Mouse (Mus musculus) neural tube, embryonic 14.5 days (tissue): ENCODE results near the gene Zfp39. TPM values are rescaled to one million over a fixed set of nuclear protein-coding genes. Genes with fewer than 3 reads are reported as not detected.

ENCODE experiments used
- ATAC-seq: fragments of 200-750 bp; cut with Nextera tagmentation; 2 replicates; pipeline ENCODE4 v1.8.0; 2017; ENCODE audit warnings: low read depth, mild to moderate bottlenecking, moderate TSS enrichment, moderate library complexity
- H3K27ac ChIP-seq: fragments of 300-500 bp; sonication (generic); 2 replicates; pipeline ENCODE4 v1.5.1; 2014; ENCODE audit warnings: low read depth, mild to moderate bottlenecking, control low read depth, low read length, moderate library complexity, mixed read lengths
- H3K27me3 ChIP-seq: fragments of 300-500 bp; sonication (generic); 2 replicates; pipeline ENCODE4 v1.6.1; 2014; ENCODE audit warnings: low read length; ENCODE audit not compliant: control insufficient read depth, insufficient read depth
- H3K36me3 ChIP-seq: fragments of 300-500 bp; sonication (generic); 2 replicates; pipeline ENCODE4 v1.6.1; 2014; ENCODE audit warnings: low read length, mixed read lengths; ENCODE audit not compliant: control insufficient read depth, insufficient read depth
- H3K4me1 ChIP-seq: fragments of 300-500 bp; sonication (generic); 2 replicates; pipeline ENCODE4 v1.6.1; 2014; ENCODE audit warnings: low read length; ENCODE audit not compliant: control insufficient read depth, insufficient read depth
- H3K4me2 ChIP-seq: fragments of 300-500 bp; sonication (generic); 2 replicates; pipeline ENCODE4 v1.6.1; 2014; ENCODE audit warnings: mild to moderate bottlenecking, low read depth, low read length, control low read depth
- H3K4me3 ChIP-seq: fragments of 300-500 bp; sonication (generic); 2 replicates; pipeline ENCODE4 v1.5.1; 2014; ENCODE audit warnings: low read depth, low read length, control low read depth, mixed read lengths
- H3K9ac ChIP-seq: fragments of 300-500 bp; sonication (generic); replicated peaks from 2 replicates; pipeline ENCODE4 v1.6.1; 2014; ENCODE audit warnings: low read depth, mild to moderate bottlenecking, control low read depth, low read length, mixed read lengths
- H3K9me3 ChIP-seq: fragments of 300-500 bp; sonication (generic); 2 replicates; pipeline ENCODE4 v1.6.1; 2016; ENCODE audit warnings: low read length; ENCODE audit not compliant: control insufficient read depth
- WGBS: fragments of 180-500 bp; shearing (Covaris S2); extraction: QIAGEN DNeasy Blood & Tissue Kit; methylation state at CpG from one replicate; pipeline ENCODE4 v1.1.7; 2014; 5-methylcytosine and 5-hydroxymethylcytosine counted together
- polyA plus RNA-seq: library from polyadenylated mRNA; unstranded; fragments of >200 nt; fragmentation: Nextera tagmentation; extraction: Ambion mirVana; gene quantifications from 2 replicates; pipeline ENCODE4 v1.2.1, GENCODE M21; 2014

Gene Zfp39
- polyA plus RNA-seq: 10.2 and 10.6 TPM in 2 replicates

DNA sequence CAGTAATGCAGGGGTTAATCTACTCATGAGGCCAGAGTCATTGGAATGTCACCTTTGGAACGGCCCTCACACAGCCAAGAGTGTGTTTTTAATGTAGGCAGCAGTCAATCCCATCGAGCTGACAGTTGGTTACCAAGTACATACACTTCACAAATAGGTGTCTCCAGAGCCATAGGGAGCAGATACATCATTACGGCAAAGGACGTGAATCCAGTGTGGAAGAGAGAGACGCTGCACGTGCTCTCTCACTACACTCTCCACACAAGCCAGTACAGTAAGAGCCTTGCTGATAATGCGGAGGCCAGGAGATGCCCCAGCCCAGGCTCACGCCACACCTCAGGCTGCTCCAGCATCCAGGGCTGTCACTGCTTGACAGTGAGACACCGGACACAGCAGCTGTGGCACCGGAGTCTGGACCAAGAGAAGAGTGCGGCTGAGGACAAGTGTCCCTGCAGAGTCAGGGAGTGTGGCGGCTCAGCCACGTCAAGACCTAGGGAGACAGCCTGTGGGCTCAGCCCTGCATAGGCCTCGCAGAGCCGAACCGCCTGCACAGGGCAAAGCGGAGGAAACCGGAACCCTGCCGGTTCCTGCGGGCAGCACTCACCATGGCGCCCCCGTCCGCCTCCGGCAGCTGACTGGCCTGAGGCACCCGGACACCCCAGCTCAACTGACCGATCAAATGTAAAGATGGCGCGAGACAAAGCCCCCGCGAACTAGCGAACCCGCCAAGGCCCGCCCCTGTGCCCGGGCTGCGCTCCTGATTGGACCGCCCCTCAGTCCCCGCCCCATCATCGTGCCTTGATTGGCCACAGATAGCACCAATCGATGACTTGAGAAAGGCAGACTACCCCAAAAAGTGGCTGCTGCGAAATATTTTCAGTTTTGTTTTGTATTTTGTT lies at the start of gene Zfp39:
Gene Zfp39 (minus strand): TSS at position 715 of the 899 bp plus-strand sequence.
- under 1% methylated on average over 40 of the region's 40 CpGs for WGBS

DNA sequence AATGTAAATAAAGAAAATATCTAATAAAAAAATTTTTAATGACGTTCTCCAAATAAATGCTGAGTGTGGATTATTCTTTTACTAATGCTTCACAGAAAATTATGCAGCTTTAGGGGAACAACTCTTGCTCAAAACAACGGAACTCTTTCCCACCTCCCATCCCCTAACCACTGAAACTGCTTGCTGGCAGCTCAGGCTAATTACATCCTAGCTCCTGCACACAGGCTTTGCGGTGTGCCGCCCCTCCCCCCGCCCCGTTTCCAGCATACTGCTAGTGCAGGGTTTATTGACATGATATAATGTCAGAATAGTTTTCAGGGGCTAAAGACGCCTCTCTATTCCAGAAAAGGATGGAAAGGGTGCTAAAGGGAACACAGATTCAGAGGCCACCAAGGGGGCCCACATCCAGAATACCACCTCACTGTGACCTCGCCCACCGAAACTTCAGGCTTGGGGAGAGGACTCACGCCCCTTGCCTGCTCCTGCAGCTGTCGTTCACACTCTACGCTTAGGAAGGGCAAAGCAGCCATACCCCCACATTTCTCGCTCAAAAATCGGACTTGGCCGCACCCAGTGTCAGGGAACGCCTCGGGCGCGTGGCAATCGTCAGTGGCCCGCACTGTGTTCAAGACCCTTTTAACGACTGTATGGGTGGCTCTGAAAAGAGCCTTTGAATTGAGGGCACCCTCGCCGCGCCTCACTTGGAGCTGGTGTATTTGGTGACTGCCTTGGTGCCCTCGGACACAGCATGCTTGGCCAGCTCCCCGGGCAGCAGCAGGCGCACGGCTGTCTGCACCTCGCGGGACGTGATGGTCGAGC lies 49.5 kb upstream of the Zfp39 start:
- peak overlapping the region; percentile 96 for H3K9ac ChIP-seq
- ATAC-seq: no peak; the same call in 1 of the 2 replicates
- H3K4me3 ChIP-seq: peak overlapping the region; percentile 83
- under 1% methylated on average over 33 of the region's 33 CpGs for WGBS
- peak overlapping the region; percentile 100 for H3K27ac ChIP-seq
- peak overlapping the region; percentile 84 for H3K4me2 ChIP-seq
- no peaks in the 10 kb centered on the region for H3K27me3 ChIP-seq
- peaks cover 34% of the 10 kb centered on the region for H3K4me1 ChIP-seq
- no peaks in the 10 kb centered on the region for H3K9me3 ChIP-seq
- H3K36me3 ChIP-seq: no peaks in the 10 kb centered on the region

More for the DNA sequence above, at the start of gene Zfp39:
- ATAC-seq: peak; percentile 99
- H3K9ac ChIP-seq: peak within 1 kb of the TSS; percentile 83
- peak within 1 kb of the TSS; percentile 77 for H3K4me3 ChIP-seq
- H3K36me3 ChIP-seq: peaks cover 9% of the 10 kb centered on the region
- peak within 1 kb of the TSS; percentile 85 for H3K27ac ChIP-seq
- H3K27me3 ChIP-seq: no peaks in the 10 kb centered on the region
- peaks cover 6% of the 10 kb centered on the region; the same call in 1 of the 2 replicates for H3K4me1 ChIP-seq
- H3K4me2 ChIP-seq: peak within 1 kb of the TSS; percentile 89
- no peaks in the 10 kb centered on the region for H3K9me3 ChIP-seq

DNA sequence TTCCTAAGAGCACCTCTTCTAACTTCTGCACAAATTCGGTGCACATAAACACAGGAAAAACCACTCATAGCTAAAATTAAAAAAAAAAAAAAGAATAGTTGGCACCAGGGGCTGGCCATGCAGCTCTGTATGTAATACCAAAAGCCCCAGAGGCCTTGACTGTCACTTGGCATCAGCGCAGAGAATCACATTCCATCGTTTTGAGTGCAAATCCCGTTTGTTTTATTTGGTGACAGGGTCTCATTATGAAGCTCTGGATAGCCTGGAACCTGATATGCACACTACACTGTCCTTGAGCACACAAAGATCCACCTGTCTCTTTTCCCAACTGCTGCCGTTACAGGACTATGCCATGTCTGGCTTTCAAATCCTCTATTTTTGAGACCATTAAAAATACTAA lies 47.2 kb upstream of the Zfp39 start:
- 59% methylated on average over 5 of the region's 5 CpGs for WGBS
- peaks cover 18% of the 10 kb centered on the region for H3K4me1 ChIP-seq
- H3K36me3 ChIP-seq: no peaks in the 10 kb centered on the region
- H3K27me3 ChIP-seq: no peaks in the 10 kb centered on the region
- peak overlapping the region; percentile 78 for H3K9ac ChIP-seq
- no peak overlapping the region; the same call in 1 of the 2 replicates for H3K4me3 ChIP-seq
- no peaks in the 10 kb centered on the region for H3K9me3 ChIP-seq
- peak overlapping the region; percentile 95 for H3K27ac ChIP-seq
- no peak for ATAC-seq
- peak overlapping the region; percentile 45; the same call in 1 of the 2 replicates for H3K4me2 ChIP-seq

GRCm38 (mm10) chr11:58949480-58950431 lies 45.7 kb upstream of the Zfp39 start:
- peak; percentile 59 for ATAC-seq
- Histone ChIP-seq H3K27ac (peak overlapping the region; percentile 95), H3K9me3 (no peaks in the 10 kb centered on the region), H3K9ac (peak overlapping the region; percentile 78), H3K4me2 (peak overlapping the region; percentile 45), H3K4me1 (peaks cover 18% of the 10 kb centered on the region), H3K4me3 (peak overlapping the region; percentile 51), H3K27me3 (no peaks in the 10 kb centered on the region), H3K36me3 (no peaks in the 10 kb centered on the region)
- WGBS: 3% methylated on average over 20 of the region's 20 CpGs

DNA sequence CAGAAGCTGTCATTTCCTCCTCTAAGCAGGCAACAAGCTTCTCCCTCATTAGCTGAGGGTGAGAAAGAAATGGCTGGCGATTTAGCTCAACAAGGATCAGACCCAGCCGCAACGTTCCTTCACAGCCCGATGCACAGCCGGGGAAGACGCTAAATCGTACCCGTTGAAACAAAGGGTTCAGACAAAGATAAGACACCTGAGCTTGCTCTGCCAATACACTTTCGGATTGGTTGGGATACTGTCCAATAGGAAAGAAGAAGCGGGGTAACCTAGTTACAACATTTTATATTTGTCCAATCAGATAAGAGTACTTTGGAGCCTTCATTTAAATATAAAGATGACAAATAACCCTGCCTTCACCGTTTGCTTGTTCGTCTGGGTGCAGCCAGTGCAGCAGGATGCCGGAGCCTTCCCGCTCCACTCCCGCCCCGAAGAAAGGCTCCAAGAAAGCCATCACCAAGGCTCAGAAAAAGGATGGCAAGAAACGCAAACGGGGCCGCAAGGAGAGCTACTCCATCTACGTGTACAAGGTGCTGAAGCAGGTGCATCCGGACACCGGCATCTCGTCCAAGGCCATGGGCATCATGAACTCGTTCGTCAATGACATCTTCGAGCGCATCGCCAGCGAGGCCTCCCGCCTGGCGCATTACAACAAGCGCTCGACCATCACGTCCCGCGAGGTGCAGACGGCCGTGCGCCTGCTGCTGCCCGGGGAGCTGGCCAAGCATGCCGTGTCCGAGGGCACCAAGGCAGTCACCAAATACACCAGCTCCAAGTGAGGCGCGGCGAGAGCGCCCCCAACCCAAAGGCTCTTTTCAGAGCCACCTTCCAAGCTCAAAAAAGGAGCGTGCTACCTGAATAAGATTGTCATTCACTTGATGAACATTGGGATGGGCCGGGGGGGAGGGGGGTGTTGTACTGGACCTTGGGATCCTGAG lies 44.8 kb upstream of the Zfp39 start, which contains the start of gene Hist3h2ba:
Gene Hist3h2ba (plus strand): TSS at position 379 of the 938 bp plus-strand sequence.
- Histone ChIP-seq H3K9me3 (no peaks in the 10 kb centered on the region), H3K27ac (peak within 1 kb of the TSS; percentile 95), H3K36me3 (no peaks in the 10 kb centered on the region), H3K27me3 (no peaks in the 10 kb centered on the region), H3K9ac (peak within 1 kb of the TSS; percentile 78), H3K4me3 (peak within 1 kb of the TSS; percentile 51), H3K4me1 (peaks cover 18% of the 10 kb centered on the region), H3K4me2 (peak within 1 kb of the TSS; percentile 45)
- under 1% methylated on average over 48 of the region's 48 CpGs for WGBS
- peak; percentile 93 for ATAC-seq

GRCm38 (mm10) chr11:58947798-58948528 lies 43.9 kb upstream of the Zfp39 start:
- Histone ChIP-seq H3K4me3 (peak overlapping the region; percentile 51), H3K9me3 (no peaks in the 10 kb centered on the region), H3K9ac (peak overlapping the region; percentile 53), H3K27ac (peak overlapping the region; percentile 95), H3K4me1 (peaks cover 22% of the 10 kb centered on the region), H3K36me3 (no peaks in the 10 kb centered on the region), H3K27me3 (no peaks in the 10 kb centered on the region), H3K4me2 (peak overlapping the region; percentile 45)
- WGBS: 9% methylated on average over 23 of the region's 23 CpGs
- peak; percentile 75 for ATAC-seq

DNA sequence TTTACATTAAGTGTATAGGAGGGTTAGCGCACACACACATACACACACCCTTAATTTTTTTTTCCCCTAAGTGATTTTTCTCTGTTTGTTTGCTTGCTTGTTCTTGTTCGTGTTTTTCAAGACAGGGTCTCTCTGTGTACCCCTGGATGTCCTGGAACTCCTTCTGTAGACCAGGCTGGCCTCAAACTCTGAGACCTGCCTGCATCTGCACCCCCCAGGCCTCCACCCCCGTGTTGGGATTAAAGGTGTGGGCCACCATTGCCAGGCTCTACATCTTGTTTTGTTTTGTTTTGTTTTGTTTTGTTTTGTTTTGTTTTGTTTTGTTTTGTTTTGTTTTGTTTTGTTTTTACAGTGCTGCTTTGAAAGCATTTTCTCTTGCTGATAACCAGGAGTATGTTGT lies 43.3 kb upstream of the Zfp39 start:
- peak overlapping the region; percentile 45 for H3K4me2 ChIP-seq
- peak overlapping the region; percentile 95 for H3K27ac ChIP-seq
- peak overlapping the region; percentile 51 for H3K4me3 ChIP-seq
- WGBS: 83% methylated on average over 3 of the region's 3 CpGs
- H3K4me1 ChIP-seq: peaks cover 19% of the 10 kb centered on the region
- no peaks in the 10 kb centered on the region for H3K36me3 ChIP-seq
- H3K9me3 ChIP-seq: no peaks in the 10 kb centered on the region
- H3K27me3 ChIP-seq: no peaks in the 10 kb centered on the region
- no peak for ATAC-seq
- H3K9ac ChIP-seq: peak overlapping the region; percentile 53
